Mouse (Mus musculus) R1 (cell line): ENCODE data around the gene Tmtc4.
A peak's percentile ranks its signal among the peaks of the same experiment; 100 is the strongest.

Source experiments
- DNase-seq: peaks from one replicate; pipeline ENCODE4 v3.0.0-alpha.2; 2018; ENCODE audit warnings: low read depth, low spot score

The Tmtc4 gene

DNA sequence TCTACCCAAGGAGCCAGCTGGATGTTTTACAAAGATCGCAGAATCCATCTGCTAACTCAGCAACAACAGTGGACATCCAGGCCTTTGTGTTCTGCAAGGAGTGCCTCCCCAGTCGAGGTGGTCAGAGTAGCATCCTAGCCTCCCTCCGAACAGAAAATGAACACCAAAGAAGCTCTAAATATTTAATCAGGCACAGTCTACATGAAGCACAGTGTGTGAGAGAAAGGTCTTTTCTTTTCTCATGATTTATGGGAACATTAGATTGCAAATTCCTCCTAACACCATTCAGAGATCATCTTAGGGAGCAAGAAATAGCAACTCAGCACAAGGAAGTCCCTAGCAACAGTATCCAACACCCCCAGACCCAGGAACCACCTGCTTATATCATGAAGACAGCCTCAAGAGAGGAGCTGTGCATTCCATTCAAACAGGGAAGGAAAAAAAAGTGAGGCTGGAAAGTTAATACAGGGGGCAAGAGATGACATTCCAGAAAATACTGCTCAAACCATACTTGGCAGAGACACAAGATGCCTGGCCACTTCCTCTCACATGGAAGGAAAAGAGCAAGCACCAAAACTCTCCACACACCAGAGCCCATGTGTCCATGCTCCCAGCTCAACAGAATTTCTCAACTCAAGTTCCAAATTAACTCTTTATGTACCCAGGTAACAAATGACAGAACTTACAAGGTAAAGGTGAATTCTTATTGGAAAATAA, 8.8 kb downstream of the Tmtc4 start:
- DNase-seq: no peak

- DNase-seq: no peak
These were observed 10.7 kb downstream of the Tmtc4 start for GRCm38 (mm10) chr14:122973091-122973490.

GRCm38 (mm10) chr14:122968049-122968448, 15.8 kb downstream of the Tmtc4 start:
- DNase-seq: peak; percentile 18

DNA sequence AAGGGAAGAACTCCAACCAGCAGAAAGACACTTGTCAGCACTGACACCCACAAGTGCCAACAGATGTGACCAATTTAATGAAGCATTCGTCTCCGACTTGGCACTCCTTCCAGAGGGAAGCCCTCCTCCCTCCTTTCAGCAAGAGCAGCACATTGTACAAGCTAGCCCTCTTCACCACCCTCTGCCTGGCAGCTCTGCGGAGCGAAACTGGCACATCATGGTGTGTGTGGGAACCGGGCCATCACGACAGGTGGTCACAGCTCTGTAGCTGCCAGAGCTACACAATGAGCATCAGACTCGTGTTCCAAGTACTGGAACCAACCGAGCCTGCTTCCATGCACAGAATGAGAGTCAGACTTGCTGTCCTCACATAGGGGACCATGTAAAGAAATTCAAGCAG, 25.9 kb downstream of the Tmtc4 start:
- DNase-seq: no peak

DNA sequence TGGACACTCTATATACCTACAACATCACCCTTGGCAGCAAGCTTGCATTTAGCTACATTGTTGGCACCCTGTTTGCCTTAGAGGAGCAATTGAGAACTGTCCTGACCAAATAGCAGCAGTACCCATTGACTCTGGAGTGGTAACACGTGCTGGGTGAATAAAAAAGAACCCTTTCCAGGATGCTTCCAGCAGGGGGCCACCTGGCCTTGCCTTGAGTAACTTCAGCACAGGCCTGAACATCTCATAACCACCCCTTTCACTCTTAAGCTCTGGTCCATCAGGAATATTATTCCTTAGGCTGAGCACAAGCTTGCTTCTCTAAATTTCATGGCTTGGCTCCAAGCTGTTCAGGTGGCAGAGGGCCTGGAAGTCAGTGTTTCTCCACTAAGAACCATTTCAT, 30.5 kb downstream of the Tmtc4 start:
- DNase-seq: peak; percentile 42

- no peak for DNase-seq
These were observed 31.3 kb downstream of the Tmtc4 start for GRCm38 (mm10) chr14:122952556-122952955.

DNA sequence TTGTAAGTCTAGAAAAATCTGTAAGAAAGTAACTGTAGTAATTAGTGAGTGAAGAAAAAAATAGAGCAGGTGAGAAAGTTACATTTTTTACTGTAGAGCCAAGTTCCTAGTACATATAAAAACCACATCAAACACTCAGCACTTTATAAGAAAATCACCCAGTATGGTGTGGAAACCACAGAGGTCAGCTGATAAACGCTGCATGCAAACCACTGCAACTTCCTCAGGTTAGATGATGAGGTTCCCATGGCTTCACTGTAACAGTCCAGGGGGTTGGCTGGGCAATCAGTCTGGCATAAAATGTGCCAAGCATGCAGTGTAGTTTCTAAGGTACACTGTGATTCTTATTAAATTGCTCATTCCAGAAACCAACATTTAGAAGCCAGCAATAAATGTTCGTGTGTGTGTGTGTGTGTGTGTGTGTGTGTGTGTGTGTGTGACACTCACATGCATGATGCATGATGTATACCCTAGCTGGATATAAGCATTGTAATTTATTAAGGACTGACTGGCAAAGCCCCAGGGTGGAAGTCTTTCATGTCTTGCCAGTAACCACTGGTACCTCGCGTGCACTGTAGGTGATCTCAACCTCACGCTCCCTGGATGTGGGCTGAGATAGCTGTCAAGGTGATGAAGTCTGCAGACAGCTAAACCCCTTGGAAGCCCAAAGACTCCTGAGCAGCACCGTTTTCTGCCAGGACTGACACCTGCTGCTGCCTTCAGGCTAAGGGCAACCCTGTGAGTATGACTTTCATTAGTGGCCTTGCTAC, 32.0 kb downstream of the Tmtc4 start:
- DNase-seq: no peak

DNA sequence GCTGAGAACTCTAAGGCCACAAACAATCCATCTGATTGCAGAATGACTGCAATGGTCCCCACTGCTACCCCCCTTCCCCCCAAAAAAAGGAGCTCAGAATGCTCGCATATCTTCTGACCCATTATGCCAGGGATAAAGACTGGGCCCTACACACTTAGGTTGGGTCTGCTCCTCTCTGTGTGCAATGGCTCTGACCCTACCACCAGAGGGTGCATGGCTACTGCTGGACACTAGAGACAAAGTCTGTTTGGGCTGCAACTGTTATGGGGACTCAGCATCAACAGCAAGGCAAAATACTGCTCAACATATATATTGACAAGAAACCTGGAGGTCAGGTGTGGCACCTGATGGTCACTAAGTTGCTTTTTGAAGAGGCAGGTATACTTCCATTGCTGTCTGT, 32.9 kb downstream of the Tmtc4 start:
- no peak for DNase-seq

DNA sequence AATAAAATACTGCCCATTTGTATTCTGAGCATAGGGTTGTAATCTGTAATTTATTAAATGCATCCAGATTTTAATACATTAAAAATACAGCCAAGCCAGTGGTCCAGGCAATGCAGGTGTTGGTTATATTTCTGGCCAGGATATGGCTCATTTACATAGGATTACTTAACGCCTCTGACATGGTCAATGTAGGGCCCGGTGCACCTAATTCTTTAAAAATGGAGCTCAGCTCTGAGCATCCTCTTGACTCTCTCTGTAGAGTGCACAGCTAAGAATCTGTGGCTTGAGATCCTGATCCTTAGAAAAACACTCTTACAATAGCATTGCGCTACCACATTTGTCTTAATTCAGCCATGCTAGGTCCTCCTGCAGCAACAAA, 40.4 kb downstream of the Tmtc4 start:
- no peak for DNase-seq

DNA sequence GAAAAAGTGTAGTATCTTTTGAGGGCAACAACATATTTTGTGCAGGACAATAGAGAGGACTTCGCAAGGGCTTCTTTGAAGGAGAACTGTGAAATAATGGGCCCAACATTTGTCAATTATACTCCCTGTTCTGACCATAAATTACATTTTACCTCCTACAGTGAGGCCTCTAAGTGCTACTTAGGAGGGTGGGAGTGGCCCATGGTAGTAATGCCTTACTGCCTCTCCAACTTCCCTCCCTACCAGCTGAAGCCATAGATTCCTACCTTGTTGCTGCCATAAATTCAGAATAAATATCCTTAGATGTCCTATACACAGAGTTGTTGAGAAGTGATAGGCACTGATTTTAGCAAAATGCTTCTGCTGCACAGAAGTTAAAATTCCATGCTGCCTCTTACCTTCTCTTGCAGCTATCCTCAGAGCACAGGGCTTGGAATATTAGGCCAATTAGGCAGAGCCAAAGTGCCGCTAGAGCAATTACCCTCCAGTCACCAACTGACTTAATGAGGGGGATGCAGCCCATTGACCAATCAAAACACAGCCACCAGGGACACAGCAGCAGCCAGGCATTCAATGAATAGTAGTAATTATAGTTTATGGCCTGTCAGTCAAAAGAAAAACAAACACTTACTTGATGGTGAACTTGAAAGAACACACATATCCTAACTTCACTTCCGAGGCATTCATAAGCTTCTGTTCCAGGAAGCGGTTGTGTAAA, 40.9 kb downstream of the Tmtc4 start:
- no peak for DNase-seq

GRCm38 (mm10) chr14:122936460-122936859, 47.4 kb downstream of the Tmtc4 start:
- DNase-seq: no peak

DNA sequence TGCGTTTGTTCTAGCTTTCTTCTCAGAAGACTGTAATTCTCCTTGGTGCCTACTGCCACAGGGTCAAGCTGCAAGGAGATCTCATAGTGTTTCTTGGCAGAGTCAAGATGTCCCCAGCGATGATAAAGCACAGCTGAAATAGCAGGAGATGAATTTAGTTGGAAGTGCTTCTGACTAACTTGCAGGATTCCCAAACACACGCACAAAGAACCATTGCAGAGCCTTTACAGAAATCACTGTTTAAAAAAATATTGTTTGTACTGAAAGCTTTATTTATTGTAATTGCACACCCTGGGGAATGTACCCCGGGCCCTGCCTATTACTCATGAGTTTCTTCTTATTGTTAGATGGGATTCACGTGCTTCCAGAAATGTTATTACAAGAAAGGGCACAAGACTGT, 63.8 kb downstream of the Tmtc4 start:
- no peak for DNase-seq

DNA sequence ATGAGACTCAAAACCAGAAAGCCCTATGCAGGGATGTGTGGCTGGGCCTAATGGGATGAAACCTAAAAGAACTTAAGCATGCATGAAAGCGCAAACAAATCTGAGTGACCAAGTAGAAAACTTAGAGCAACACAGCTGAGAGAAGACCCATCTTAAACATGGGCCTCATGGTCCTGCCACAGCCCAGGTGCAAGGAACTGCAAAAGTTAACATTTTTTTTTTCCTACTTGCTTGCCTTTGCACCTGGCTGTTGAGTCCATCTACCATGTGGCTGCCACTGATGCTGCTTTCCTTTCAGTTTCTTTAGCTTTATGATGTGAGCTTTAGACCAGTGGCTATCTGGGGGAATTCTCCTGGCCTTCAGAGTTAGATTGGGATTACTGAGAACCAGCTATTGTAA, 66.2 kb downstream of the Tmtc4 start:
- DNase-seq: no peak

DNA sequence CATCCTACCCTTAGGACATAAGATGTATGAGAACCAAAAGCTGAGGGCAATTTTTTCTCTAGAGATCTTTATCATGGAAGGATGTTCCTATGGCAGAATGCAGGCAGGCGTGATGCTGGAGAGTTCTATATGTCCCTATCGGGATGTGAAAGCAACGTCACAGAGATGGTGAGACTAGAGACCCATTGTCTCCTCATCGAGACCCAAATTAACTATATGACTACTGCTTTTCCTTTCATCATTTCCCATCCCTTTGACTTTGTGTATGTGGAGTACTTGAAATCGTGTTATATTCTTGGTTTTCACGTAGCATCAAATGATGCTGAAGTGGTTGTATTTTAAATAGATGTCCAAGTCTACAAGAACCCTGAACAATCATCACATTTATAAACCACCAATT, 70.2 kb downstream of the Tmtc4 start, which contains the start of gene Ggact:
Gene Ggact (minus strand): TSS at position 101 of the 400 bp plus-strand sequence.
- no peak for DNase-seq

DNA sequence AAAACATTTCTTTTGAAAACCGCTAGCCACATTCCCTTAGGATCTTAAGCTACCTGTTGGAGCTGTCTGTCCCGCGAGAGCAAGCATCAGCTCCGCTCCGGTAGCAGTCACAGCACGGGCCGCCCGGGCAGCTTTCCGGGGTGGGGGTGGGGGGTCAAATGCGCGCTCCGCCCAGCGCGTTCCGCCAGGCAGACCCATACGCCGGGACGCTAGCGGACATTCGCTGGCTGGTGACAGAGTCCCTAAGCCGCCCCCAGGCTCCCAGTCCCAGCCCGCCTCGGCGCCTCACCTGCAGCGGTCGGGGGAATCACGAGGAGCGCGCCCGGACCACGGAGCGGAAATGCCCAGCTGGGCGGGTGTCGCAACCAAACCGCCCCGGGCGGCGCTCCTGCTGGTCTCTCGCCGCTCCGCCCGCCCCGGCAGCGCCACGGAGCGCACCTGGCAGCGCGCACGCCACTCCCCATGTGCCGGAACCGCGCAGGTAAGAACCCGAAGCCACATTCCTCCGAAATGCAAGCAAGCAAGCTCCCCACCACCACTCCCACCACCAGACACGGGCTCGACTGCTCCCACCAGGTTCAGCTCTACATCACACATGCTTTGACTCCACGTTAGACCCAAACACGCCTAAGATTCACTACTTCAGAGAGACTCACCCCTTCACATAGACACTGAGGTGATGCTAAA, 70.9 kb downstream of the Tmtc4 start:
- DNase-seq: peak; percentile 68

- no peak for DNase-seq
These were observed 71.7 kb downstream of the Tmtc4 start for GRCm38 (mm10) chr14:122912137-122912536.

- no peak for DNase-seq
These were observed 72.6 kb downstream of the Tmtc4 start for GRCm38 (mm10) chr14:122911265-122911664.

DNA sequence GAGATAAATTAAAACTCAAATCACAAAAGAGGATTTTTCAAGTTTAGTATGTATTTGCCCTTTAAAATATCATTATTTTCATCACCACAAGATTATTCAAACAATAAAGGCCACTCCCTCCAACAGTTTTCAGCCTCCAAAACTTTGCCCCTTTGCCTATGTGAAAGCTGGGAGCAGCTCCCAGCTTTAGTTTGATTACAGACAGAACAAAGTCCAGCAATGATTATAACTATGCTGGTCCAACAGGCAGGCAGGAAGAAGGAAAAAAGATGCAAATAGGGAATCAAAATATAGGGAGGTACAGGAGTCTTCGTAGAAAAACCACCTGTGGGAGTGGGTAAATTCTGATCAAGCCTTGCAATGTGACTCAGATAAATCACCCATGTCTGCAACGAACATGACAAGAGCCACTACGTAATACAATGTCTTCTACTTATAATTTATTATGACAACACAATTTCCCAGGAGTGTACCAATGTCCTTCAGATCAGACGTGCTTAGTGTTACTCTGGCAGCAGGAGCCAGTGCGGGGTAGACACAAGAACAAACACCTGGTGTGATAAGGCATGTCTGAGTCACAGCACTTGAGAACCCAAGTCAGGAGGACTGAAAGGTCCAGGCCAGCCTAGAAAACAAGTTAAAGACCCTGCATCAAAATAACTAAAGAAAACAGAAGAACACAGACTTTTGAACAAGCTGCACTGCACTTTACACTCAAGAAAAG, 74.3 kb downstream of the Tmtc4 start:
- DNase-seq: no peak

DNA sequence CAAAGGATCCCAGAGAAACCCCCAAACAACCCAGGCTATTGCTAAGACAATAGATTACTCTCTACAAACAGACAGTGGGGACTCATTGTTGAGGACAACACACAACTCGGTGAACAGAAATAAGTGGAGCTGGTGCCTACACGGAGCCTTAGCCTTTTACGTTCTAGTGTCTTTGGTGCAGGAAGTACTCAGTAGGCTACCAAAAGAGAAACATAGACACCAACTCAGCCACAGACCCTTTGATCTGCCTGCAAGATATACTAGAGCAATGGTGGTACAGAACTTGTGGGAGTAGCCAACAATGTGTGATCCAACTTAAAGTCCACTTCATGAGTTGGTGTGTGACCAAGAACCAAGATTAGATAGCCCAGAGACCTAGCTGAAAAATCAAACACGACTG, 75.8 kb downstream of the Tmtc4 start:
- no peak for DNase-seq

DNA sequence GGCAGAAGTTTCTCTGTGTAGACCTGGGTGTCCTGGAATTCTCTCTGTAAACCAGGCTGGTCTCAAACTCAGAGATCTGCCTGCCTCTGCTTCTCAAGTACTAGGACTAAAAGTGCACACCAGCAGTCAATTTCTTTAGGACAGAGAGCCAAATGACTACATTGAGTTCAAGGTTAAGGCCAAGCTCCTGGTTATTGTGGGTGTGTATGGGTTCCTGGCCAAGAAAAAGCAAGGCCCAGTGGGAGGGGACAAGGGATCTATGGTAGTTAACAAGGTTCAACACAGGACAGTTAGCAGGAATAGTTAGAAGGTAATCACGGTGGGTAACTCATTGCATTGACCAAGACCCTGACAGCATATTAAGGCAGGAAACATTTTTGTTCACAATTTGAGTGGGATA, 78.8 kb downstream of the Tmtc4 start:
- DNase-seq: no peak

- no peak for DNase-seq
These were observed 79.9 kb downstream of the Tmtc4 start for GRCm38 (mm10) chr14:122903923-122904351.
